Mouse (Mus musculus) embryo, embryonic 10.5 days (tissue): ENCODE results near the gene Gnat3.
"Not testable (repeated sequence)": the region's sequence is repeated elsewhere in the genome, so short reads cannot be mapped to it uniquely, and the experiment has no call there.

Experiments used
- DNase-seq: peaks from one replicate; pipeline ENCODE4 v3.0.0-alpha.2; 2015; ENCODE audit warnings: low spot score

Gene Gnat3

GRCm38 (mm10) chr5:17962249-17962648 lies at the start of gene Gnat3:
Gene Gnat3, plus strand, starts transcription at chr5:17962549.
- no peak for DNase-seq

DNA sequence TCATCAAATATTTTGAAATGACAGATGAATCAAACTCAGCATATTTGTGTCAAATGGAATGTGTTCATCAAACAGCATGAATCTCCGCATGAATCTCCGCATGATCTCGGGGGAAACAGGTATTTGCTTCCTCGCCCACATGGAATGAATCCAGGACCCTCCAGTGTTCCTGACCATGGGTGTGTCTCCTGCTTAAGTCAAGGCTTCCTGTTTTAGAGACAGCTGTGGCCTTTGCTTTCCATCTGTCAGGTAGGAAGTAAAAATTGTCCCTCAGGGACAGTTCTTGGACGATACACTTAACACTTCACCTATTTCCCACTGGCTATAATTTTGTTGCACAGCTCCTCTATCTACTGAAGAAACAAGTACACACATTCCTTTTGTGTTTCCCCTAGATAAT lies 43.4 kb upstream of the Gnat3 start:
- no peak for DNase-seq

- DNase-seq: no peak
These were observed 38.7 kb upstream of the Gnat3 start for GRCm38 (mm10) chr5:17923648-17924047.

GRCm38 (mm10) chr5:17924085-17924518 lies 38.2 kb upstream of the Gnat3 start:
- peak; percentile 34 for DNase-seq

GRCm38 (mm10) chr5:17928471-17928870 lies 33.9 kb upstream of the Gnat3 start:
- DNase-seq: peak; percentile 31

DNA sequence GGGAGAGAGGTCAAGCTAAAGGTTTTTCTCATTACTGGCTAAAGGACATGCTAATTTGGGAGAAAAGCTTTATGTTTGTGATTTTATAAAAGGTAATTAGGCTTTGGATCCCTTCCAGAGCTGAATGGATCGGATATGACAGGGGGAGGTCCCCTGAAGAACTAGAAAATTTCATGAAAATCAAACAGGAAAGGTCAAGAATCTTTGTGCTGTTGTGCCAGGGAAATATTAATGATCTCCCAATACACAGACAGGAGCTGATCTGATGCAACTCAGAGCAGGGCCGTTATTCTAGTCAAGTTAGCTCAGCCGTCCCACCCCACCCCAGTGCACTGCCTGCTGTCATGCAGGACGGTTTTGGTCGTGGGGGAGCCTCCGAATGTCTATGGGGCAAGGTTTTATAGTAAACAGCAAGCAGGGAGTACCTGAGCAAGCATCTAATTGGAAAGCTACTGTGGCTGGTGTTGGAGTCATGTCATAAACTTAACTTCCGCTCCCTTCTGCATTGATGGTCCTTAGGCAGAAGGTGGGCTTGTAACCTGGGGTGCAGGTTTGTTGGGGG lies 33.3 kb upstream of the Gnat3 start:
- DNase-seq: no peak

DNA sequence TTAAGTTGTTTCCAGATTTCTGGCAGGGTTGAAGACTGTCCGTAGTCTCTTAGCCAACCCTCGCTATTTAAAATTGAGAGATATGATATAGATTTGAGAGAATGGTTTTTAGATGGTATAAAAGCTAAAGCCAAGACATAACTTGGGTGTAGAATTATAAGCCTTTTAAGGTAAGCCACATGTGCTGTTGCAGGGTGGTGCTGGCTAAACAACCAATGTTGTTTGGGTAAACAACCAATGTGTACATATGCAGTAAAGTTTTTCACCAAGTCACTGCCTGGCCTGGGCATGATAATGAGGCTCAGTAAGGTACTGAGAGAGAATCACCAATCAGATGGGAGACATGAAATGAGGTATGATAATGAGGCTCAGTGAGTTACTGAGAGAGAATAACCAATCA lies 30.8 kb upstream of the Gnat3 start:
- not testable (repeated sequence) for DNase-seq

- no peak for DNase-seq
These were observed 27.8 kb upstream of the Gnat3 start for GRCm38 (mm10) chr5:17934501-17934900.

- no peak for DNase-seq
These were observed 24.0 kb upstream of the Gnat3 start for GRCm38 (mm10) chr5:17938170-17938939.

GRCm38 (mm10) chr5:17956468-17956867 lies 5.9 kb upstream of the Gnat3 start:
- DNase-seq: no peak

- DNase-seq: no peak
These were observed 7.5 kb downstream of the Gnat3 start for GRCm38 (mm10) chr5:17969704-17970390.

GRCm38 (mm10) chr5:17970391-17970730 lies 8.0 kb downstream of the Gnat3 start:
- DNase-seq: no peak

DNA sequence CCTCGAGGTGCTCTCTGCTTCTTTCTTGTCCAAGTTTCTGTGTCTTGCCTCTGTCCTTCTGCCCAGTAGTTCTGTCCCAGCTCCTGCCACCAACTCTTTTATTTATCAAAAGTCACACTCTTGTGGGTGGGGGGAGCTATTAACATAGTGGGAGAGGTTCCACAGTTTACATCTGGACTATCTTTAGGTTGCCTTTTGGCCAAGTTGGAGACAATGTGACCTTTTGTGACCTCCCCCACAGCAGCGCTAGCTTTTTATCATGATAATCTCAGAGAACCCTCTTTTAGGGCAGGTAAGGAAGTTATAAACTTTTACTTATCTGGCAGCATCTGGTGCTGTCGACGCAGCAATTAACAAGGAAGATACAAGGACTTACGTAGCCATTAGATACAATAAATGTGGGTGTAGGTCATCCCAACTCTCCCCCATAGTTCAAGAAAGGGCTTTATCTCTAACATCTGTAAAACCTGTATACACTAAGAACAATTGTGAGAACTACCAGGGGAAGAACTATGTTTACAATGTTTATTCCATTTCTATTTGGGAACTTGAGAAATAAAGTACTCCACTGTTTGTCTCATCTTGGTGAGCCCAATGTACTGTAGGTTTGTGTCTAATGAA lies 18.3 kb downstream of the Gnat3 start:
- no peak for DNase-seq

GRCm38 (mm10) chr5:17982770-17983169 lies 20.4 kb downstream of the Gnat3 start:
- DNase-seq: no peak

DNA sequence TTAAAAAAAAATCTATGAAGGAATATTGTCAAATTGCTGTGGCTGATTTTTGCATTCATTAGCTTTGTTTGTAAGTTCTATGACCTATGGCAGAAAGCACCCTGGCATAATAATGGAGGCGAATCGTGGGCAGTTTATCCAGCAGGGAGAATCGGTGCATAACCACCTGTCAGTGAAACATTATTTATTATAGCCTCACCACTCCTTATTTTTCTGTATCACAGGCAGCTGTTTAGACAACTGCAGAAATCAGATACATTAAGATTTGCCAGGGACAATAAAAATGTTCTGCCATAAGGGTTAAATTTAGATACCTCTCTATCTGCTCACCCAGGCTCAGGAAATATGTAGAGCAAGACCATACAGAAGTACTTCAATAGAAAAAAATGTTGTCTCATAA lies 22.2 kb downstream of the Gnat3 start:
- DNase-seq: no peak

DNA sequence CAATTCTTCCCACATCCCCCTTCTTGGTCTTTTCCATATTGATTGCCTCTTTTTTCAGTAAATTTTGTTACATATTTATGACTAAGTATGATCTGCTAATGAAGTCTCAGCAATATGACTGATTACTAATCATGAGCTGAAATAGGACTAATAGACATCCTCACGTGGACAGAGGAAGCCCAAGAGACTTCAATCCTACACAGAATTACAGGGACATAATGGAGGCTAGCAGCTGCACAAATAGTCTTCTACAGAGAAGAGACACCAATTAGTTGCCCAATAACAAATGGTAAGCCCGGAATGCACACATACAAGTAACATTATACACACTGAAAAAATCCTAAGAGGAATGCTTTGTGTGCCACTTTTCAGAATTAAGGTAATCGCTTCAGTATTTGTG lies 24.3 kb downstream of the Gnat3 start:
- peak; percentile 7 for DNase-seq

GRCm38 (mm10) chr5:17990618-17991017 lies 28.3 kb downstream of the Gnat3 start:
- DNase-seq: no peak

DNA sequence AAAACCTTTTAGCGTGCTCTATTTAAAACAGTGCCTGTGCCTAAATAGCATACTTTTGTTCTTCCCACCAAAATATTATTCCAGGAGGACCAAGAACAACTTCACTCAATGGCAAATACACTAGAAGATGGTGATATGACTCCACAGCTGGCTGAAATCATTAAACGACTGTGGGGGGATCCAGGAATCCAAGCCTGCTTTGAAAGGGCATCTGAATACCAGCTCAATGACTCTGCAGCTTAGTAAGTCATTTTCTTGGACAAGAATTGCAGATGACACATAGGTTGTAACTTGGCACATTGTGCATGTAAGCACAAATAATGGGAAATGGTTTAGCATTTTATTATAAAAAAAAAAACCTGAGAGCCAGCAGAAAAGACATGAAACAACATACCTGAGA lies 37.2 kb downstream of the Gnat3 start:
- no peak for DNase-seq

- no peak for DNase-seq
These were observed 37.8 kb downstream of the Gnat3 start for GRCm38 (mm10) chr5:18000185-18000584.

GRCm38 (mm10) chr5:18001646-18002045 lies 39.3 kb downstream of the Gnat3 start:
- peak; percentile 17 for DNase-seq

GRCm38 (mm10) chr5:18003675-18004074 lies 41.3 kb downstream of the Gnat3 start:
- no peak for DNase-seq

DNA sequence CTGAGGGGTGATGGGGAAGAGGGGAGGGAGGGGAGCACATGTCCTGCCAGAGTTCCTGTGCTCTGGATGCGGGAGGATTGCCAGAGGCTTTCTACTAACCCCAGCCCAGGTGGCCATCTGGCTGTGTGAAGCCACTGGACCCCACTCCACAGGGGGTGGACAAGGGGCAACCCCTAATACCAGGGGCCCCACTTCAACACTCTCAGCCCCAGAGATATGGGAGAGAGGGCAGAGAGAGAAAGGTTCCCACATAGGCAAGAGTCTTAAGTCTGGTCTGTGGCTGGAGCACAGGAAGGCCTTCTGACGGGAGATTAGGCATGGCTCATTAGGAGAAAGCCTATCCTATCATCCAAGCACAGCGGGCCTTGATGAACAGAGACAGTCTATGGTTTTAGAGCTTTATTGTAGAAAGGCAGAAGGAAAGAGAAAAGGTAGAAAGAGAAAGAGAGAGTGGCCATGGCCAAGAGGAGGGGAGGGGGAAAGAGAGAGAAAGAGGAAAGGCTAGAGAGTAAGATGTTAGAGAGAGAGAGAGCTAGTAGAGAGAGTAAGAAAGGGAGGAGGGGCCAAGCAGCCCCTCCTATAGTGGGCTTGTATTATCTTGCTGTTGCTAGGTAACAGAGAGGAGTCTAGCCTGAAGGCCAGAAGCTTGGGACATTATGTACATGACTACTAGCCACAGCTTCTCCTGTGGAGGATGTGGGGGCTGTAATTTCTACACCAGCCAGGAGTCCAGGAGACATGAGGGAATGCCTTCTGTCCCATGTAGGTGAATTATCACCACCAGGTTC lies 42.7 kb downstream of the Gnat3 start:
- peak; percentile 15 for DNase-seq
